Comparison of ENCODE assay signal across 29 mouse cellular contexts in genomic region chr6:34350037-34350699, GRCm38 (mm10). TPM values are rescaled to one million over a fixed set of nuclear protein-coding genes. Genes with fewer than 3 reads are reported as not detected.
DNase-seq lines count a peak whose midpoint lies in the region; ATAC-seq lines count a peak whose summit lies in the region.
"Had no signal": no experiment of that assay in that cellular context is flagged by ENCODE, and none has a peak within 500 bp of the region (broad histone marks: within the 10 kb centered on the region; RNA-seq: fewer than 3 reads in every experiment).

No protein-coding gene starts in this region.

- no peaks in the 10 kb centered on the region for H3K9me3 ChIP-seq in intestine, embryonic 16.5 days (ENCODE audit: control insufficient read depth, low read length)
- H3K9me3 ChIP-seq: embryonic facial prominence, embryonic 10.5 days; embryonic facial prominence, embryonic 13.5 days; forebrain, embryonic 10.5 days; forebrain, embryonic 13.5 days; hindbrain, embryonic 10.5 days; hindbrain, embryonic 13.5 days had no signal

- peaks cover 7% of the 10 kb centered on the region; the same call in 1 of the 2 replicates for H3K4me1 ChIP-seq in intestine, embryonic 16.5 days (ENCODE audit: control insufficient read depth, insufficient read depth, low read length)

- no peaks in the 10 kb centered on the region for H3K36me3 ChIP-seq in intestine, embryonic 16.5 days (ENCODE audit: control insufficient read depth, insufficient read depth, low read length)
- H3K36me3 ChIP-seq: embryonic facial prominence, embryonic 10.5 days; embryonic facial prominence, embryonic 13.5 days; forebrain, embryonic 10.5 days; hindbrain, embryonic 10.5 days; hindbrain, embryonic 13.5 days had no signal

- no peaks in the 10 kb centered on the region for H3K27me3 ChIP-seq in intestine, embryonic 16.5 days (replicated peaks; ENCODE audit: control insufficient read depth, insufficient read depth, low read length)
- H3K27me3 ChIP-seq: embryonic facial prominence, embryonic 13.5 days; forebrain, embryonic 13.5 days; hindbrain, embryonic 13.5 days had no signal

- peak; percentile 29 for DNase-seq in lung, postnatal 25 days (ENCODE audit: low spot score)
- no peak for DNase-seq in lung, postnatal 4 days
- peak; percentile 78 for DNase-seq in large intestine, adult 2 months (ENCODE audit: low read depth, low spot score)
- no peak for DNase-seq in right cerebral cortex, postnatal 25 days
- DNase-seq: adrenal gland, adult 2 months; adrenal gland, postnatal 14 days; cerebellum, adult 11-12 months; cerebellum, adult 8-10 months; cerebellum, postnatal 10 days; cerebellum, postnatal 36 days; embryo, embryonic 11 days; gastrocnemius, postnatal 10 days; gastrocnemius, postnatal 36 days; heart, postnatal 36 days had no signal

- H3K9ac ChIP-seq in intestine, embryonic 16.5 days (ENCODE audit: low read depth, low read length) = no peak overlapping the region
- H3K9ac ChIP-seq: embryonic facial prominence, embryonic 13.5 days; forebrain, embryonic 13.5 days; hindbrain, embryonic 13.5 days had no signal

- no peak overlapping the region for H3K4me2 ChIP-seq in intestine, embryonic 16.5 days (ENCODE audit: low read depth, low read length)
- H3K4me2 ChIP-seq: embryonic facial prominence, embryonic 13.5 days; forebrain, embryonic 13.5 days; heart, embryonic 11.5 days; hindbrain, embryonic 13.5 days had no signal

- peak; percentile 72; the same call in 1 of the 2 replicates for ATAC-seq in intestine, embryonic 16.5 days
- no peak for ATAC-seq in erythroid progenitor cell, adult 5-6 weeks (replicated peaks; ENCODE audit: low FRiP score, poor library complexity, severe bottlenecking)
- ATAC-seq: CD4-positive, CD25-positive, alpha-beta regulatory T cell, adult 4 months; forebrain, embryonic 13.5 days; forebrain, embryonic 16.5 days; hindbrain, embryonic 16.5 days had no signal

- H3K27ac ChIP-seq in intestine, embryonic 16.5 days (ENCODE audit: low read length) = no peak overlapping the region
- H3K27ac ChIP-seq: embryonic facial prominence, embryonic 10.5 days; embryonic facial prominence, embryonic 13.5 days; forebrain, embryonic 10.5 days; forebrain, embryonic 13.5 days; hindbrain, embryonic 10.5 days; hindbrain, embryonic 13.5 days had no signal

- H3K4me3 ChIP-seq in intestine, embryonic 16.5 days (ENCODE audit: low read length) = no peak overlapping the region
- H3K4me3 ChIP-seq: embryonic facial prominence, embryonic 10.5 days; embryonic facial prominence, embryonic 13.5 days; erythroblast, embryonic 14.5 days; forebrain, embryonic 10.5 days; forebrain, embryonic 13.5 days; hindbrain, embryonic 10.5 days; hindbrain, embryonic 13.5 days had no signal

- 61% methylated on average over 12 of the region's 12 CpGs for WGBS in intestine, embryonic 16.5 days
- 32% methylated on average over 12 of the region's 12 CpGs for WGBS in large intestine, adult 2 months

RNA-seq across cellular contexts. Expression of gene Akr1b8, which starts 3.8 kb away (rescaled TPM):
- 3.3 and 4.8 TPM in 2 replicates for polyA plus RNA-seq in intestine, embryonic 16.5 days (2015; fragmentation: Nextera tagmentation; extraction: Ambion mirVana)
- 5.4 and 7.1 TPM in 2 replicates for polyA plus RNA-seq in large intestine, adult 2 months (2012; rRNA removed)
- not detected in 2 replicates for total RNA-seq in erythroid progenitor cell, adult 5-6 weeks (2015; ENCODE audit: low replicate concordance)
- total RNA-seq in erythroid progenitor cell, adult 5-6 weeks (2017; ENCODE audit: low replicate concordance) = not detected in 2 replicates
- total RNA-seq: granulocyte monocyte progenitor cell, adult 5-6 weeks; MEL had no signal
- polyA plus RNA-seq: CD4-positive, CD25-positive, alpha-beta regulatory T cell, adult 4 months; erythroblast, embryonic 14.5 days had no signal

RNA-seq across cellular contexts. Expression of gene Akr1b3, which starts 32.9 kb away (rescaled TPM):
- 110 and 125 TPM in 2 replicates for polyA plus RNA-seq in intestine, embryonic 16.5 days (2015; fragmentation: Nextera tagmentation; extraction: Ambion mirVana)
- 68.9 and 91.3 TPM in 2 replicates for polyA plus RNA-seq in large intestine, adult 2 months (2012; rRNA removed)
- 33.2 and 46.9 TPM in 2 replicates for total RNA-seq in erythroid progenitor cell, adult 5-6 weeks (2015; ENCODE audit: low replicate concordance)
- total RNA-seq in erythroid progenitor cell, adult 5-6 weeks (2017; ENCODE audit: low replicate concordance) = 12.5 and 16.8 TPM in 2 replicates

RNA-seq across cellular contexts. Expression of gene Akr1b10, which starts 33.9 kb away (rescaled TPM):
- polyA plus RNA-seq in intestine, embryonic 16.5 days (2015; fragmentation: Nextera tagmentation; extraction: Ambion mirVana) = 13.9 and 16.0 TPM in 2 replicates
- 11.6 and 13.4 TPM in 2 replicates for polyA plus RNA-seq in large intestine, adult 2 months (2012; rRNA removed)
- total RNA-seq in erythroid progenitor cell, adult 5-6 weeks (2015; ENCODE audit: low replicate concordance) = 11.9 and 16.8 TPM in 2 replicates
- 5.4 and 5.5 TPM in 2 replicates for total RNA-seq in erythroid progenitor cell, adult 5-6 weeks (2017; ENCODE audit: low replicate concordance)
- polyA plus RNA-seq: erythroblast, embryonic 14.5 days had no signal

Comparison
In these comparisons a context has a peak if more than half of its experiments do, and no peak if none do; other contexts are left out.
1. DNase-seq: peak in lung, postnatal 25 days (single experiment) and large intestine, adult 2 months (single experiment); none in lung, postnatal 4 days (0 of 2) and right cerebral cortex, postnatal 25 days (single experiment).